Mouse (Mus musculus): Measurements from ENCODE around the gene Pex14.

DNA sequence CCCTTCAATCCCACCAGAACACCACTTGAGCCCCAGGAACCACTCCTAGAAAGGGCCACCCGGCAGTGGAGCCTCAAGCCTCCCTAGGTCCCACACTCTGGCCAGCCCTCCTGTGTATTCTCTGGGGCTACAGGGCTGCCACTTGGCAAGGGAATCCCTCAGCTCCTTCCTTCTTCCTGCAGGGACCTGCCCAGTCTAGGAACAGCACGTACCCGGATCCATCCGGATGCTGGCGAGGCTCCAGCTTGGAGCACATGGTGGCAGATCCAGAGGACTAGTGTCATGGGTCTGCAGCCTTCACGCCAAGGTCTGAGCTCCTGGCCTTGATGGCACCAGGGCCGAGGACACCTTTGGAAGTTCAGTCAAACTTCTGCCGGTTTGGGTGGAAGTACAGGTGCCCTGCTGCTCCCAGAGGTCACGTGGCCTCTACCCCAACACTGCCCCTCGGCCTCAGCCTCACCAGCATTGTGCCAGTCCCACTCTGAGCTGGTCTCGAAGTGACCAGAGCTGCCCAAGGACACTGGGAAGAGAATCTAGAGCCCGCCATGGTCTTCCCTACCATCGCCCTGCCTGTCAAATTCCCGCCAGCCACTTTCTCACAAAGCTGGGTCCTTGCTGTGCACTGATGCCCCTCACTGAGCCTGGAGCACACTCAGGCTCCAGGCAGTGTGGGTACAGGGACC lies 144.4 kb downstream of the Pex14 start:
- TF ChIP-seq CTCF (conservative IDR thresholded peaks at IDR 0.05; ENCODE audit: insufficient read depth, insufficient read length, low read depth, low read length), result no peak
- TF ChIP-seq POLR2A (IDR thresholded peaks at IDR 0.05; ENCODE audit: low read depth, low read length), result no peak

Measured in kidney, adult 2 months (tissue).